Mouse (Mus musculus): ENCODE measurements around the gene Arid3a.

- no peak for TF ChIP-seq CTCF (conservative IDR thresholded peaks at IDR 0.05; ENCODE audit: insufficient read depth, insufficient read length, low read depth, low read length)
- no peak for TF ChIP-seq POLR2A (IDR thresholded peaks at IDR 0.05; ENCODE audit: low read depth, low read length)
Measured at GRCm38 (mm10) chr10:79909092-79909922, 17.5 kb upstream of the Arid3a start.
